Mouse (Mus musculus): ENCODE data around the gene Ebf4.

DNA sequence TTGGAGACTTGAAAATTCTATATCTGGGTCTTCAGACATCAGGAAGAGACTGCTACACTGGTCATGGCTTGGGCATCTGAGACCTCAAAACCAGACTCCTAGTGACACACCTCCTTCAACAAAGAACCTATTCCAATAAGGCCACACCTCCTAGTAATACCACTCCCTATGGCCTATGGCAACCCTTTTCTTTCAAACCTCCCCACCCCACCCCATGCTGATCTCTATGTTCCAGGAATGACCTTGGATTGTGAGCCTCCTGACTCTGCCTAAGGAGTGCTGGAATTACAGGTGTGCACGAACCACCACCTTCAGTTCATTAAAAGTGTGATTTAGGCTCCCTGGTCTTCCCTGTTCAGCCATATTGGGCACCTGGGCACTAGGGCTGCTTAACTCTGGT, 105.1 kb downstream of the Ebf4 start:
- TF ChIP-seq POLR2A (IDR thresholded peaks at IDR 0.05; ENCODE audit: low read depth, low read length): no peak
- TF ChIP-seq CTCF (IDR thresholded peaks at IDR 0.05; ENCODE audit: extremely low read depth, insufficient read length, insufficient replicate concordance, low read depth, low read length): no peak
